Mouse (Mus musculus): ENCODE measurements around the gene Fam174a.

DNA sequence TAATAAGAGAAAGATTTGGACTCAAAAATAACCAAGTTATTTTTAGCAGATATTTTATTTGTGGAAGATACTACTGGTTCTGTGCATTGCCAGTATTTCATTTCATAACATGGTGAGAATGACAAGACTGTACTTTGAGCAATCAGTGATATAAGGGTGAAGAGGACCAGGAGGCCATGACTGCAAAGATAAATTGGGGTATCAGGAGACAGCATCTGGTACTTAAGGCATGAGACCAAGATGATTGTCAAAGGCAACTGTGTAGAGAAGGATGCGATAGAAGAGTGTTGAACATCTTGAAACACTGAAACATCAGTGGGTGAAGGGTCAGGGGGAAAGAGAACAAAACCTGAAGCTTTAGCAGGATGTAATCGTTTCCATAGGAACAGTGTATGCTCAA lies 50.3 kb downstream of the Fam174a start:
- TF ChIP-seq CTCF (IDR thresholded peaks at IDR 0.05; ENCODE audit: extremely low read depth, insufficient read length, insufficient replicate concordance, low read depth, low read length) (no peak), POLR2A (IDR thresholded peaks at IDR 0.05; ENCODE audit: low read depth, low read length) (no peak)
